Mouse (Mus musculus): ENCODE measurements around the gene Traf3. TPM values are rescaled to one million over a fixed set of nuclear protein-coding genes. Genes with fewer than 3 reads are reported as not detected.

Traf3 gene
- polyA plus RNA-seq, 1 experiment = 5.1 TPM

GRCm38 (mm10) chr12:111243733-111244132 is 77.6 kb downstream of the Traf3 start:
- H3K4me3 ChIP-seq (ENCODE audit: insufficient read depth, low read depth, low read length) = no peak overlapping the region
- no peak overlapping the region for H3K27ac ChIP-seq (replicated peaks; ENCODE audit: low read depth, low read length)
- H3K4me1 ChIP-seq (ENCODE audit: control insufficient read depth, insufficient read depth, insufficient read length, low read length) = no peaks in the 10 kb centered on the region

GRCm38 (mm10) chr12:111245070-111245469 is 78.9 kb downstream of the Traf3 start:
- no peak overlapping the region for H3K27ac ChIP-seq (replicated peaks; ENCODE audit: low read depth, low read length)
- H3K4me3 ChIP-seq (ENCODE audit: insufficient read depth, low read depth, low read length) = no peak overlapping the region
- H3K4me1 ChIP-seq (ENCODE audit: control insufficient read depth, insufficient read depth, insufficient read length, low read length) = no peaks in the 10 kb centered on the region

DNA sequence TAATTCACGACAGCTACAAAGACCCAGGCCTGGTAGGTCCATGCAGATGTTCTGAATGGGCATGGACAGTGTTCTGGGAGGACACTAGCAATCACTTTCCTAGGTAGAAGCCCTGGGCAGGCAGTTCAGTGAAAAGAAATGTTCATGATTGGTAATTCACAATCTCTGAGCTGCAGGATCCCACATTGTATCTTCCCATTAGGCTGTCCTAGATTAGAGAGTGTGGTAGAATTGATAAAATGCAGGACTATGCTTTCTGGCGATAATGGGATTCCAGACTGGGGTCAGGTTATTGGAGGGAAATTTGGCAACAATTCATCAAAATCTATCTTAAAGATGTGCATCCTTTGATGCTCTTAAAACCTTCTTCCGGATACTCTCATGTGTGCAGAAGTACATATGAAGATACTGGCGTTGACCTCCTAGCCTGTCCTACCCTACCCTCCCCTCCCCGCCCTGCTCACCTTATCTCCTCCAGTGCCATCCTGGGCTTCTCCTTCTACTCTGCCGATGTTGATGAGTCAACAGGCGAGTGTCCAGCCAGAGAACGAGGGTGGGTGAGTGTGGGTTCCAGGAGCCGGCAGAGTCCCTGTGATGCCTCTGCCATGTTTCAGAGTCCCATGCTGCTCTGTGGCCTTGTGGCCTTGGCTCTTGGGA is 80.8 kb downstream of the Traf3 start:
- no peaks in the 10 kb centered on the region for H3K4me1 ChIP-seq (ENCODE audit: control insufficient read depth, insufficient read depth, insufficient read length, low read length)
- no peak overlapping the region for H3K27ac ChIP-seq (replicated peaks; ENCODE audit: low read depth, low read length)
- H3K4me3 ChIP-seq (ENCODE audit: insufficient read depth, low read depth, low read length) = no peak overlapping the region

DNA sequence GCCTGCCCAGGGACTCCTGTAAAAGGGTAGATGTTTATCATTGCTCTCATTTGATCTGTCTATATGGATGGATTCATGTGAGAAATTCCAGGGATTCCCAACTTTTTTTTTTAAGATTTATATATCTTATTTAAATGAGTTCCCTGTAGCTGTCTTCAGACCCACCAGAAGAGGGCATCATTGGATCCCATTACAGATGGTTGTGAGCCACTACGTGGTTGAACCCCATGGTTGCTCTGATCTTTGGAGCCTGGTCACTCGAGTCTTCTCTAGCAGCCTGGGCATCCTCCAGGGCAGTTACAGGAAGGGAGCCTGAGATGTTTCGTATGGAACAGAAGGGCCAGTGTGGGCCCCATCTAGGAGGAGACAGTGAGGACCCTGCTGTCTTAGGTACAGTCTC is 82.9 kb downstream of the Traf3 start:
- H3K4me1 ChIP-seq (ENCODE audit: control insufficient read depth, insufficient read depth, insufficient read length, low read length) = no peaks in the 10 kb centered on the region
- no peak overlapping the region for H3K27ac ChIP-seq (replicated peaks; ENCODE audit: low read depth, low read length)
- no peak overlapping the region for H3K4me3 ChIP-seq (ENCODE audit: insufficient read depth, low read depth, low read length)

DNA sequence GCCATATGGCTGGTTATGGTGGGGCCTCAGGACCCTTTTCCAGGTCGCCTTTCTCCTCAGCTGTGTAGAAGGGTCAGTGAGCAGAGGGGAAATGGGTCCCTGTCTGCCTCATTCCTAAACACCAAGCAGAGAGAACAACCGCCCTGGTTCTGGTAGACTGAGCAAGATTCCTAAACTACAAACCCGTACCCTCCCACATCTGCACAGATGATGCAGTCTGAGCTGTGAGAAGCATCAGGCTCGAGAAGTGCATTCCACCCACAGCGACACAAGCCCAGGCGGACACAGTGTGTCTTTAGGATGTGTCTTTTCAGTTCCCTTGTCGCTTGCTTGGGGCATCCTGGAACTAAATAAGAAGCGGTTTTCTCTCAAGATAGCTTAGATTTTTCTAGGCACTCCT is 83.9 kb downstream of the Traf3 start:
- no peak overlapping the region for H3K4me3 ChIP-seq (ENCODE audit: insufficient read depth, low read depth, low read length)
- no peaks in the 10 kb centered on the region for H3K4me1 ChIP-seq (ENCODE audit: control insufficient read depth, insufficient read depth, insufficient read length, low read length)
- H3K27ac ChIP-seq (replicated peaks; ENCODE audit: low read depth, low read length) = no peak overlapping the region

- Histone ChIP-seq H3K4me3 (ENCODE audit: insufficient read depth, low read depth, low read length) (no peak overlapping the region), H3K4me1 (ENCODE audit: control insufficient read depth, insufficient read depth, insufficient read length, low read length) (no peaks in the 10 kb centered on the region), H3K27ac (replicated peaks; ENCODE audit: low read depth, low read length) (no peak overlapping the region)
Observed at GRCm38 (mm10) chr12:111251227-111251626, 85.1 kb downstream of the Traf3 start.

DNA sequence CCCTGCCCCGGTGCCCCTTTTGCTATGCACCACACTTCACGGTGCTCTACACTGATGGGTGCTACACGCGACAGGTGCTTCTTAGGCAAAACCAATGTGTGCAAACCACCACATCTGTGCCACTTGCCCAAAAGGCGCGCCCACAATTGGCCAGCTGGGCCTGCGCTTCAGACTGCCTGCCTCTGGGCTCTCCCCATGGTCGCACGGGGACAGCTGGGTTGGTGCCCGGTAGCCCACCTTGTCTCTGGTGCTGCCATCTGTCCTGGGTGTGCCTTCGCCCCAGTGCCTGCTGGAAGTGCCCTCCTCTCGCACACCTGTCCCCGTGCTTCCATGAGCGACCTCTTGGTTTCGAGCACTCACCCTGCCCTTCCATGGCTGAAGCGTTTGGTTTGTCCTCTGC is 97.5 kb downstream of the Traf3 start:
- H3K27ac ChIP-seq (replicated peaks; ENCODE audit: low read depth, low read length) = no peak overlapping the region
- H3K4me1 ChIP-seq (ENCODE audit: control insufficient read depth, insufficient read depth, insufficient read length, low read length) = no peaks in the 10 kb centered on the region
- H3K4me3 ChIP-seq (ENCODE audit: insufficient read depth, low read depth, low read length) = no peak overlapping the region

DNA sequence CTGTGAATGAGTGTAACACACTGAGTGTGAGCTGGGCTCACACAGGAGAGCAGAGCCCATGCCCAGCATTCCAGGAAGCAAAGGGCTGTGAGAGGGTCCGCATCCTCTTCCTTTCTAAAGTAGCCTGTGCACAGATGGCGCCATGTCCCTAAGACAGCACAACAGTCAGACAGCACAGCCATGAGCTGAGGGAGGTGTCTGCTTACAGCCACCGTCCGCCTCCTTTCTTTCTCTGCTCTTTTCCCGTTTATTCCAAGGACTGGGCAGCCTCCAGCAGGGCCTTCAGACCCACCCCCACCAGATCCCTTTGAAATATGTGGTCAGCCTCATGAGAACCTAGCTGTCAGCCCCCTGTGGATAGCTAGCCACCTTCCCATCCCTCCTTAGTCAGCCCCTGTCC is 99.0 kb downstream of the Traf3 start:
- Histone ChIP-seq H3K27ac (replicated peaks; ENCODE audit: low read depth, low read length) (no peak overlapping the region), H3K4me1 (ENCODE audit: control insufficient read depth, insufficient read depth, insufficient read length, low read length) (no peaks in the 10 kb centered on the region), H3K4me3 (ENCODE audit: insufficient read depth, low read depth, low read length) (no peak overlapping the region)

DNA sequence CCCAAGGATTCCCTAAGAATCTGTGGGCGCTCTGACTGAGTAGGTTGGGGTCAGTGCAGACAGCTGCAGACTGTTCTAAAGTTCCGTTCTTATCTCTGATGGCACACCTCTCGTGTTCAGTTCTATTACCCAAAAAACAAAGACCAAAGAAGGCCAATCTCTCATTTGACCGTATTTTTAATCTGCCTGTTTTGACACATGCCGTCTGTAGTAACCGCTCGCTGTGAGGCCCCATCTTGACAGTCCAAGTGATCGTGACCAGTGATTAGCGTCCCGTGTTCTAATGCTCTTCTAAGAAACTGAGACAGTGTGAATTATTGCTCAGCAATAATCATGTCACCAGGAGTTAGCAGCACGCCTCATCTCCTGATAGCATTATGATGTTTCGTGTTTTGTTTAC is 100.4 kb downstream of the Traf3 start:
- Histone ChIP-seq H3K27ac (replicated peaks; ENCODE audit: low read depth, low read length) (no peak overlapping the region), H3K4me3 (ENCODE audit: insufficient read depth, low read depth, low read length) (no peak overlapping the region), H3K4me1 (ENCODE audit: control insufficient read depth, insufficient read depth, insufficient read length, low read length) (no peaks in the 10 kb centered on the region)

GRCm38 (mm10) chr12:111267673-111268325 is 101.6 kb downstream of the Traf3 start:
- no peak overlapping the region for H3K4me3 ChIP-seq (ENCODE audit: insufficient read depth, low read depth, low read length)
- H3K4me1 ChIP-seq (ENCODE audit: control insufficient read depth, insufficient read depth, insufficient read length, low read length) = no peaks in the 10 kb centered on the region

GRCm38 (mm10) chr12:111270629-111271277 is 104.6 kb downstream of the Traf3 start, which contains the start of gene Amn:
Gene Amn, plus strand, starts transcription at chr12:111271095.
- no peak within 1 kb of the TSS for H3K4me3 ChIP-seq (ENCODE audit: insufficient read depth, low read depth, low read length)
- H3K4me1 ChIP-seq (ENCODE audit: control insufficient read depth, insufficient read depth, insufficient read length, low read length) = peaks cover 3% of the 10 kb centered on the region; the same call in 1 of the 2 replicates
- H3K27ac ChIP-seq (replicated peaks; ENCODE audit: low read depth, low read length) = no peak within 1 kb of the TSS

More at GRCm38 (mm10) chr12:111267673-111268325, 101.6 kb downstream of the Traf3 start:
- H3K27ac ChIP-seq (replicated peaks; ENCODE audit: low read depth, low read length) = no peak overlapping the region

GRCm38 (mm10) chr12:111271406-111271805 is 105.2 kb downstream of the Traf3 start:
- H3K4me1 ChIP-seq (ENCODE audit: control insufficient read depth, insufficient read depth, insufficient read length, low read length) = peaks cover 3% of the 10 kb centered on the region; the same call in 1 of the 2 replicates
- H3K27ac ChIP-seq (replicated peaks; ENCODE audit: low read depth, low read length) = no peak overlapping the region
- no peak overlapping the region for H3K4me3 ChIP-seq (ENCODE audit: insufficient read depth, low read depth, low read length)

DNA sequence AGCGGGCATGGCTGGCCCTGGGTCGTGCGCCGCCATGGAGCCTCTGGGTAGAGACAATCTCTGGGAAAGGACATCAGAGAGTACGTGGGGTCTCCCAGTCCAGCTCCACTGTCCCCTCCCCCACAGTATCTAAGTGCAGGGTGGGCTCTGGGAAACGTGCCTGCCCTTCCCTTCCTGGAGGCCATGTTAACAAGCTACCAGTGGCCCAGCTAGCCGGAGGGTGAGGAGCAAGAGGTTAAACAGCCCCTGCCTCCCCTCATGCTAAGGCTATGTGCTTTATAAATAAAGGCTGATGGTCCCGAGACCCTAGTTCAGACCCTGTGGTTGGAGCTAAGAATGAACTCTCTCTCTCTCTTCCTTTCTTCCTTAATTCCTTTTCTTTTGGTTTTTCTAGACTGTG is 105.8 kb downstream of the Traf3 start:
- H3K4me1 ChIP-seq (ENCODE audit: control insufficient read depth, insufficient read depth, insufficient read length, low read length) = peaks cover 3% of the 10 kb centered on the region; the same call in 1 of the 2 replicates
- no peak overlapping the region for H3K4me3 ChIP-seq (ENCODE audit: insufficient read depth, low read depth, low read length)
- H3K27ac ChIP-seq (replicated peaks; ENCODE audit: low read depth, low read length) = no peak overlapping the region

- Histone ChIP-seq H3K27ac (replicated peaks; ENCODE audit: low read depth, low read length) (no peak overlapping the region), H3K4me1 (ENCODE audit: control insufficient read depth, insufficient read depth, insufficient read length, low read length) (peaks cover 3% of the 10 kb centered on the region; the same call in 1 of the 2 replicates)
Observed at GRCm38 (mm10) chr12:111272420-111272819, 106.2 kb downstream of the Traf3 start.

DNA sequence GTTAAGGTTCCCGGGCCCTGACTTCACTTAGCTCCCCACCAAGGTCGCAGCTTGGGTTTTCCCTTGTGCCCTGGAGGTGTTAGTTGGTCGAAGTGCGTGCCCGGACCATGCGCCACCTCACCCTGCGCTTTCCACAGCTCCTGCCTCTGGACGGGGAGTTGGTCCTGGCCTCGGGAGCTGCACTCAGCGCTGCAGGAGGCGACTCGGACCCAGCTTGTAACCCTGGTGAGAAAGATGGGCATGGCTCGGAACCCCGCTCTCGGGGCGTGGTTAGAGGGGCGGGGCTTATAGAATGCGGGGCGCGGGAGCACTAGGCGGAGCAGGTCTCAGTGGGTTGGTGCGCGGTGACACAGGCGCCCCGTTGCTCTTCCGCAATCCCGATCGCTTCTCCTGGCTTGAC is 107.8 kb downstream of the Traf3 start:
- peaks cover 3% of the 10 kb centered on the region; the same call in 1 of the 2 replicates for H3K4me1 ChIP-seq (ENCODE audit: control insufficient read depth, insufficient read depth, insufficient read length, low read length)
- no peak overlapping the region for H3K27ac ChIP-seq (replicated peaks; ENCODE audit: low read depth, low read length)
- 0 out of 2 replicates have a peak overlapping the region, but pooled peaks have one; percentile 15 for H3K4me3 ChIP-seq (ENCODE audit: insufficient read depth, low read depth, low read length)

More at GRCm38 (mm10) chr12:111272420-111272819, 106.2 kb downstream of the Traf3 start:
- H3K4me3 ChIP-seq (ENCODE audit: insufficient read depth, low read depth, low read length) = no peak overlapping the region
